Mouse (Mus musculus): Measurements from ENCODE around the gene Rasl11a.
"Not testable (repeated sequence)": the region's sequence is repeated elsewhere in the genome, so short reads cannot be mapped to it uniquely, and the experiment has no call there.

Gene Rasl11a

GRCm38 (mm10) chr5:146844301-146844941 is 450 bp upstream of the Rasl11a start:
- no peak for DNase-seq (ENCODE audit: low spot score)

- DNase-seq (ENCODE audit: low spot score) = no peak
Measured at GRCm38 (mm10) chr5:146846489-146846888, 1.6 kb downstream of the Rasl11a start.

- no peak for DNase-seq (ENCODE audit: low spot score)
Measured at GRCm38 (mm10) chr5:146848936-146849582, 4.2 kb downstream of the Rasl11a start.

GRCm38 (mm10) chr5:146856106-146856505 is 11.2 kb downstream of the Rasl11a start:
- no peak for DNase-seq (ENCODE audit: low spot score)

GRCm38 (mm10) chr5:146857620-146858019 is 12.7 kb downstream of the Rasl11a start:
- no peak for DNase-seq (ENCODE audit: low spot score)

GRCm38 (mm10) chr5:146858772-146859171 is 13.9 kb downstream of the Rasl11a start:
- DNase-seq (ENCODE audit: low spot score) = no peak

GRCm38 (mm10) chr5:146859246-146859645 is 14.4 kb downstream of the Rasl11a start:
- no peak for DNase-seq (ENCODE audit: low spot score)

GRCm38 (mm10) chr5:146860222-146860998 is 15.5 kb downstream of the Rasl11a start:
- DNase-seq (ENCODE audit: low spot score) = no peak

- no peak for DNase-seq (ENCODE audit: low spot score)
Measured at GRCm38 (mm10) chr5:146861588-146861987, 16.7 kb downstream of the Rasl11a start.

- no peak for DNase-seq (ENCODE audit: low spot score)
Measured at GRCm38 (mm10) chr5:146865511-146865910, 20.6 kb downstream of the Rasl11a start.

- no peak for DNase-seq (ENCODE audit: low spot score)
Measured at GRCm38 (mm10) chr5:146866277-146866676, 21.4 kb downstream of the Rasl11a start.

- no peak for DNase-seq (ENCODE audit: low spot score)
Measured at GRCm38 (mm10) chr5:146867246-146867945, 22.5 kb downstream of the Rasl11a start.

- no peak for DNase-seq (ENCODE audit: low spot score)
Measured at GRCm38 (mm10) chr5:146867946-146868314, 23.1 kb downstream of the Rasl11a start.

GRCm38 (mm10) chr5:146872981-146873631 is 28.2 kb downstream of the Rasl11a start:
- no peak for DNase-seq (ENCODE audit: low spot score)

- no peak for DNase-seq (ENCODE audit: low spot score)
Measured at GRCm38 (mm10) chr5:146876024-146876423, 31.2 kb downstream of the Rasl11a start.

- DNase-seq (ENCODE audit: low spot score) = not testable (repeated sequence)
Measured at GRCm38 (mm10) chr5:146877882-146878281, 33.0 kb downstream of the Rasl11a start.

GRCm38 (mm10) chr5:146882261-146882660 is 37.4 kb downstream of the Rasl11a start:
- no peak for DNase-seq (ENCODE audit: low spot score)

GRCm38 (mm10) chr5:146883053-146883452 is 38.2 kb downstream of the Rasl11a start:
- no peak for DNase-seq (ENCODE audit: low spot score)

GRCm38 (mm10) chr5:146883486-146884272 is 38.8 kb downstream of the Rasl11a start:
- DNase-seq (ENCODE audit: low spot score) = no peak

- no peak for DNase-seq (ENCODE audit: low spot score)
Measured at GRCm38 (mm10) chr5:146891127-146891526, 46.3 kb downstream of the Rasl11a start.

GRCm38 (mm10) chr5:146892904-146893303 is 48.0 kb downstream of the Rasl11a start:
- DNase-seq (ENCODE audit: low spot score) = no peak
